Mouse (Mus musculus) neural tube, embryonic 13.5 days (tissue): ENCODE results near the gene Ndufab1. TPM values are rescaled to one million over a fixed set of nuclear protein-coding genes. Genes with fewer than 3 reads are reported as not detected.

Experiments
- ATAC-seq: fragments of 200-750 bp; cut with Nextera tagmentation; 2 replicates; pipeline ENCODE4 v1.8.0; 2017; ENCODE audit warnings: low read depth, mild to moderate bottlenecking, moderate TSS enrichment, moderate library complexity
- H3K27ac ChIP-seq: fragments of 300-500 bp; sonication (generic); replicated peaks from 2 replicates; pipeline ENCODE4 v1.5.1; 2015; ENCODE audit warnings: moderate library complexity, mild to moderate bottlenecking, inconsistent platforms
- H3K27me3 ChIP-seq: fragments of 300-500 bp; sonication (generic); 2 replicates; pipeline ENCODE4 v1.6.1; 2015; ENCODE audit warnings: mild to moderate bottlenecking, inconsistent platforms
- H3K36me3 ChIP-seq: fragments of 300-500 bp; sonication (generic); 2 replicates; pipeline ENCODE4 v1.6.1; 2015; ENCODE audit warnings: mild to moderate bottlenecking, inconsistent platforms
- H3K4me1 ChIP-seq: fragments of 300-500 bp; sonication (generic); replicated peaks from 2 replicates; pipeline ENCODE4 v1.6.1; 2015; ENCODE audit warnings: inconsistent platforms
- H3K4me2 ChIP-seq: fragments of 300-500 bp; sonication (generic); 2 replicates; pipeline ENCODE4 v1.6.1; 2015; ENCODE audit warnings: inconsistent platforms, mild to moderate bottlenecking, moderate library complexity
- H3K4me3 ChIP-seq: fragments of 300-500 bp; sonication (generic); 2 replicates; pipeline ENCODE4 v1.5.1; 2015; ENCODE audit warnings: mild to moderate bottlenecking, inconsistent platforms
- H3K9ac ChIP-seq: fragments of 300-500 bp; sonication (generic); 2 replicates; pipeline ENCODE4 v1.6.1; 2015; ENCODE audit warnings: moderate library complexity, mild to moderate bottlenecking, inconsistent platforms
- H3K9me3 ChIP-seq: fragments of 300-500 bp; sonication (generic); 2 replicates; pipeline ENCODE4 v1.6.1; 2016; ENCODE audit warnings: inconsistent platforms
- WGBS: fragments of 180-500 bp; shearing (Covaris S2); methylation state at CpG from one replicate; pipeline ENCODE4 v1.1.7; 2015; 5-methylcytosine and 5-hydroxymethylcytosine counted together
- polyA plus RNA-seq: library from polyadenylated mRNA; unstranded; fragments of >200 nt; fragmentation: Nextera tagmentation; extraction: Ambion mirVana; gene quantifications from 2 replicates; pipeline ENCODE4 v1.2.1, GENCODE M21; 2015

Ndufab1 gene
- 715 and 766 TPM in 2 replicates for polyA plus RNA-seq

DNA sequence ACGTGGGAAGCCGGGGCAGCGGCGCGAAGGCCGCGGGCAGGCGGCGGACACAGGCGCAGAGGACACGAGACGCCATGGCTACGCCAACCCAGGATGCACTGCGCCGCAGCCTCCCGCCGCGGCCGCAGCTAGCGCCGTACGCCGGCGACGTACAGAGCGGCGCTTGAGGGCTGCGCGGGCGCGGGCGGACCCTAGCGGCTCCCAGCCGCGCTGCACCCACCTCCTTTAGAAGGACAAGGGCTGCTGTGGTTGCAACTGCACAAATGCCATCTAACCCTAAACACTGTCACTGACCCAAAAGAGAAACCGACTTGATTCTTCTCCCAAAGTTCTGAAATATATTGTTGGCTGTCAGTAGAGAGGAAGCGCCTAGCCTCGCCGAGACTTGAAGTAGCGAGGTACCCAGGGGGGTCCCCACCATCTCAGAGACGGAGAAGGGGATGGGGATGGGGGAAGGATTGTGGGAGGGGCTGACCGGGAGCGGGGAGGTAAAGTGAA, at the start of gene Ndufab1:
TSS of gene Ndufab1 (minus strand) at position 140 of the 498 bp plus-strand sequence.
- Histone ChIP-seq H3K36me3 (peaks cover 17% of the 10 kb centered on the region), H3K9me3 (no peaks in the 10 kb centered on the region), H3K27ac (peak within 1 kb of the TSS; percentile 62), H3K4me3 (peak within 1 kb of the TSS; percentile 69), H3K27me3 (no peaks in the 10 kb centered on the region), H3K4me1 (peaks cover 18% of the 10 kb centered on the region), H3K9ac (peak within 1 kb of the TSS; percentile 90), H3K4me2 (peak within 1 kb of the TSS; percentile 79)
- WGBS = under 1% methylated on average over 43 of the region's 43 CpGs
- peak; percentile 99 for ATAC-seq

DNA sequence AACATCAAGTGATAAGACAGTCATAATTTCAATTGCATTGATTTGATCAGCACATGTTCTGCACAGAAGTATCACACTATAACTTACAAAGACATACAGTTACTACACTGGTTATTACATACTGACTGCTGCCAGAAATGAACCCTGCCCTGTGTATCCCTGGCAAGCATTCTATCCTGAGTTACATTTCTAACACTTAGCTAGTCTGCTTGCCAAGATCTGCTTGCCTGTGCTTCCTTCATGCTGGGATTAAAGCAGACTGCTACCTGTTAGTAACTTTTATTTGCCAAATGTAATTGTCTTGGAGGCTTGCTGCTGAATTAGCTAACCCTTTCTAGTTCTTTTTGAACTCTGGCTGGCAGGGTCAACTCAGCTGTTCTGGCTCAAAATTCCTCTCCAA, 39.3 kb upstream of the Ndufab1 start:
- Histone ChIP-seq H3K27me3 (no peaks in the 10 kb centered on the region), H3K9me3 (no peaks in the 10 kb centered on the region), H3K4me2 (no peak overlapping the region), H3K36me3 (peaks cover 93% of the 10 kb centered on the region), H3K4me3 (no peak overlapping the region), H3K4me1 (no peaks in the 10 kb centered on the region), H3K27ac (no peak overlapping the region), H3K9ac (no peak overlapping the region)
- no peak for ATAC-seq

DNA sequence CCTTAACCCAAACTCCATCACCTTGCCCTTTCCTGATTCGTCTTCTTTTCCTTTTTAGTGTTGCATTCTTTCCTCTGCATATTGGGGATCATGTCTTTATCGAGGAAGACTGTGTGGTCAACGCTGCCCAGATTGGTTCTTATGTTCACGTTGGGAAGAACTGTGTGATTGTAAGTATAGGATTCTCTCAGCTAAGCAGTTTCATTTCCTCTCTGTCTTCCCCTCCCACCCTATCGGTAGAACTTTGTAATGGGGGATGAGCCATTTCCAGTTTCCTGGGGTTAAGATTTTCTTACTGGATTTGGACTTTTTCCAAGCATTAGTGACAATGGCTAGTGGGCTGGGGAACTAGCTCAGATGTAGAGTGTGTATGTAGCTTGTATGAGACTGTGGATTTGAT, 36.5 kb upstream of the Ndufab1 start:
- peaks cover 83% of the 10 kb centered on the region for H3K36me3 ChIP-seq

DNA sequence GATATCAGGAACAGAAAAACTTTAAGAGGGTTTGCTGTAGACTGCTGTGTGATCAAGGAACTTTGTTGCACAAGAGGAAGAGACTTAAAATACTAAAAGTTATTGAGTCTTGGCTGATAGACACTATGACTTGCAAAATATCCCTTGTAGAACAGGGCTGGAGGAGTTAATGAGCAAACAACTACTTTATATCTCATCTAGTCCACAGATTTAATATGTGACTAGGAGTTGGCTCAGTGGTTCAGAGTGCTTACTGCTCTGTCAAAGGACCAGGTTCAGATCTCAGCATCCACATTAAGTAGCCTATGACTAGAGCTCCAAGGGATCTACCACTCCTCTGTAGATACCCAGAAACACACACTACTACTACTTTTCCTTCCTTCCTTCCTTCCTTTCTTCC, 35.4 kb upstream of the Ndufab1 start:
- no peak overlapping the region for H3K9ac ChIP-seq
- H3K27me3 ChIP-seq = no peaks in the 10 kb centered on the region
- no peak overlapping the region for H3K4me3 ChIP-seq
- no peaks in the 10 kb centered on the region for H3K9me3 ChIP-seq
- no peak overlapping the region for H3K4me2 ChIP-seq
- no peak overlapping the region for H3K27ac ChIP-seq
- peaks cover 15% of the 10 kb centered on the region for H3K4me1 ChIP-seq
- ATAC-seq = no peak
- peaks cover 73% of the 10 kb centered on the region for H3K36me3 ChIP-seq

More for the DNA sequence above, 36.5 kb upstream of the Ndufab1 start:
- no peak overlapping the region for H3K4me2 ChIP-seq
- peaks cover 10% of the 10 kb centered on the region for H3K4me1 ChIP-seq
- no peak overlapping the region for H3K4me3 ChIP-seq
- no peaks in the 10 kb centered on the region for H3K27me3 ChIP-seq
- no peaks in the 10 kb centered on the region for H3K9me3 ChIP-seq
- H3K27ac ChIP-seq = no peak overlapping the region
- no peak for ATAC-seq
- 92% methylated on average over 5 of the region's 5 CpGs for WGBS
- H3K9ac ChIP-seq = no peak overlapping the region

DNA sequence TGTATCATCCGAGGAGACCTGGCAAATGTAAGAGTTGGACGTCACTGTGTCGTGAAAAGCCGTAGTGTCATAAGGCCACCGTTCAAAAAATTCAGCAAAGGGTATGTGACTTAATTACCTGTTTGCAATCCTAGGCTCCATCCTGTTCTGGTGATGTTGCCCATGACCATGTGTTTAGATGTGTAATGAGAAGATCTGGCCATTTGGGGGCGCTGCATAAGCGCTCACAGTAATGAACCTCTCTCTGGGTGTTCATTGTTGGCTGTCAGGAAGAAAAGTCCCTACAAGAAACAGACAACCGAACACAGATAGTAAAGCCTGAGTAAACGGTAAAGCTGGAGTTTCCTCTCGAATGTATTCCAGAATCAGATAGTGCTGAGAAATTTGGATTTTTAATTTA, 33.4 kb upstream of the Ndufab1 start:
- no peak overlapping the region for H3K9ac ChIP-seq
- no peaks in the 10 kb centered on the region for H3K9me3 ChIP-seq
- H3K36me3 ChIP-seq = peaks cover 54% of the 10 kb centered on the region
- H3K4me3 ChIP-seq = no peak overlapping the region
- H3K4me2 ChIP-seq = no peak overlapping the region
- H3K27ac ChIP-seq = no peak overlapping the region
- no peaks in the 10 kb centered on the region for H3K27me3 ChIP-seq
- peaks cover 19% of the 10 kb centered on the region for H3K4me1 ChIP-seq
- WGBS = 73% methylated on average over 10 of the region's 10 CpGs
- ATAC-seq = no peak

DNA sequence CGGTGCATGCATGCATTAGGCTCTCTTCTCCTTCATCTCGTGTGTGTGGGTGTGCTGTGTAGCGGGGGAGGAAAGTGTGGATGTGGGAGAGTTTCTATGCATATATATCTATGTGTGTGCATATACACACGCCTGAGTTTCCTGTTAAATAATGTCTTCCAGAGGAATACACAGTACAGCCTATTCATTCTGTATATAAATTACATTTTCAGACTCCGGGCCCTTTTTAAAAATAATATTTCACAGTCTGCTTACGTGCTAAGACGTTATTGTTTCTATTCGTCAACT, 31.6 kb upstream of the Ndufab1 start:
- peak overlapping the region; percentile 70 for H3K27ac ChIP-seq
- 18% methylated on average over 8 of the region's 8 CpGs for WGBS
- peaks cover 19% of the 10 kb centered on the region for H3K4me1 ChIP-seq
- no peaks in the 10 kb centered on the region for H3K9me3 ChIP-seq
- peaks cover 38% of the 10 kb centered on the region for H3K36me3 ChIP-seq
- H3K4me2 ChIP-seq = peak overlapping the region; percentile 75
- peak overlapping the region; percentile 96 for H3K4me3 ChIP-seq
- no peaks in the 10 kb centered on the region for H3K27me3 ChIP-seq
- peak; percentile 44; the same call in 1 of the 2 replicates for ATAC-seq
- H3K9ac ChIP-seq = peak overlapping the region; percentile 90

DNA sequence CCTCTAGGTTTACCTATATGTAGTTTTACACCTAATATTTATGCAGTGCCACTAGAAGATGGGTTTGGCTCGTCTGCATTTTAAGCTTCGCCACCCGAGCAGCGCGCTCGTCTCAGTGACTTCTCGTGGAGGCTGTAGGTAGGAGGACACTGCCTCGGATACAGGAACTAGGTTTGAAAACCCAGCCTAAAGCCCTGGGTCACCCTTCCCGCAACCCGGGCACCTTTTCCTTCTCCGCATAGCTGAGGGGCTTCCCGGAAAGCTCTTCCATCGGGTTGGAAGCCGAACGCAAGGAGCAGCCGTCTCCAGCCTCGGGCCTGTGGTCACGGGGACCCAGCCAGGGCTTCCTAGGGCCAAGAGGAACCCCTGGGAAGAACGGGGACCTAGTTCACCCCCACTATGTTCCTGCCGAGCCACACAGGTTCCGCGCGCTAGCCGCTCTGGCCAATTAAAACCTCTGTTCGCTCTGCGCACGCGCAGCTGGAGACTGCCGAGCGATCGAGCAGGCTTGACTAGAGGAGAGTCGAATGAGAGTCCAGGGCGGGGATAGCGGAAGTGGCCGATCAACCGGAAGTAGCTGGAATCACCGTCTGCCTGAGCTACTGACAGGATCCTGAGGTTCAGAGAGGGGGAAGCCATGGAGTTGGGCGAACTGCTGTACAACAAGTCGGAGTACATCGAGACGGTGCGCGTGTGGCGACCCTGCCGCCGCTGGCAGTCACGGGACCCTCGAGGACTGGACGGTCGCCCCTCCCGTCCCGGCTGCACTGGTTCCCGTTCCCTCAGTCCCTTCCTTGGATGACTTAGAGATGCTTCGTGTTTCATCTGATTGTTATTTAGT, 31.0 kb upstream of the Ndufab1 start, which contains the start of the genes Palb2 and Dctn5:
TSS of gene Palb2 (minus strand) at position 489 of the 841 bp plus-strand sequence.
TSS of gene Dctn5 (plus strand) at position 545 of the 841 bp plus-strand sequence.
- peak within 1 kb of the TSS; percentile 96 for H3K4me3 ChIP-seq
- under 1% methylated on average over 54 of the region's 54 CpGs for WGBS
- peaks cover 19% of the 10 kb centered on the region for H3K4me1 ChIP-seq
- peak; percentile 97 for ATAC-seq
- H3K9ac ChIP-seq = peak within 1 kb of the TSS; percentile 90
- no peaks in the 10 kb centered on the region for H3K9me3 ChIP-seq
- H3K36me3 ChIP-seq = peaks cover 38% of the 10 kb centered on the region
- no peaks in the 10 kb centered on the region for H3K27me3 ChIP-seq
- H3K27ac ChIP-seq = peak within 1 kb of the TSS; percentile 70
- peak within 1 kb of the TSS; percentile 94 for H3K4me2 ChIP-seq

DNA sequence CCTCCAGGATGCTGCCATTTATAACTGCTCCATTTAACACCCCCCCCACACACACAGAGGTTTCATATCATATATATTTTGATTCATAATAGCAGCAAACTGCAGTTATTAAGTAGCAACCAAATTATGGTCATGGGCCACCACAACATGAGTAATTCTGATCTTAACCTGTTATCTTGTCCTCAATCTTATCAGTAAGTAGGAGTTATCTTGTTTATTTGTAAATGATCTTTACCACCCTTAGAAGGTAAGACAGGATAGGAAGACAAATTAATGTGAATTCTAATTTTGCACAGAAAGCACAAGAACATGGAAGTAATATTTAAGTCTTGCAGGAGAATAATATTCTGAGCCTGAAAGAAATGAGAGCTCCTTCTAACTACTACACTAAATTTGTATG, 30.1 kb upstream of the Ndufab1 start:
- Histone ChIP-seq H3K4me3 (peak overlapping the region; percentile 96), H3K9me3 (no peaks in the 10 kb centered on the region), H3K4me1 (peaks cover 19% of the 10 kb centered on the region), H3K36me3 (peaks cover 38% of the 10 kb centered on the region), H3K27ac (no peak overlapping the region), H3K4me2 (peak overlapping the region; percentile 94), H3K9ac (no peak overlapping the region; the same call in 1 of the 2 replicates), H3K27me3 (no peaks in the 10 kb centered on the region)
- no peak for ATAC-seq

DNA sequence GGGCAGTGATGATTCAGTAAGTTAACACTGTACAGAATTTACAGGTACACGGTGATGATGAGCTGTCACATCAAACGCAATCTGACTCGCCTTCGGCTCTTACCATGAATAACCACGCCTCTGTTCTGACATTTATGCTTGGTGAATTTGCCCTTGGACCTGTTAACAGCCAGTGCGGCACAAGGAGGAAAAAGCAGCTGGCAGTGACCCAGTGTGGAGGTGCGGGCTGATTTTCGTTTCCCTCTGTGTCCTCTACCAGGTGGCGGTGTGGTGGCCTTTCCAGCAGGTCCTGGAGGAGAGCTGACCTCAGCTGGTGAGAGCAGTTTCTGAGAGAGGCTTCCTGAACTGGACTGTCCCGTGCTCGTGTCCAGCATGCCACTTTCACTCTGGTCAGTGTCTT, 25.3 kb upstream of the Ndufab1 start:
- Histone ChIP-seq H3K4me3 (no peak overlapping the region), H3K4me1 (peaks cover 3% of the 10 kb centered on the region; the same call in 1 of the 2 replicates), H3K9me3 (no peaks in the 10 kb centered on the region), H3K36me3 (peaks cover 35% of the 10 kb centered on the region), H3K27ac (no peak overlapping the region), H3K27me3 (no peaks in the 10 kb centered on the region), H3K4me2 (no peak overlapping the region), H3K9ac (no peak overlapping the region)
- ATAC-seq = no peak
- WGBS = 93% methylated on average over 11 of the region's 11 CpGs

DNA sequence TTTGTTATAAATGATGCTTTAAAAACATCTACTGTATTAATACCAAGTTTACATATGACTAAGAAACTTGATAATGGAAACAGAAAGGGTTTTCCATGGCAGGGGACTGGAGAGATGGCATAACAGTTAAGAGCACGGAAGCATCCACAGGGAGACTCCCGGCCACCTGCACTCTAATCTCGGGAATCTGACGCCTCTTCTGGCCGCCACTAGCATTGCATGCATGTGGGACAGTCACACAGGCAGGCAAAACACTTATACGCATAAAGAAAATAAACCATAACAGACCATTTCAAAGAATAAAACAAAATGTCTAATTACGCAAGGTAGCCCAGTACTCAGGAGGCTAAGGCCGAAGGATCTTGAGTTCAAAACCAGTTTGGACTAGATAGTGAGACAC, 23.9 kb upstream of the Ndufab1 start:
- H3K4me2 ChIP-seq = no peak overlapping the region
- peaks cover 40% of the 10 kb centered on the region for H3K36me3 ChIP-seq
- H3K4me1 ChIP-seq = no peaks in the 10 kb centered on the region
- H3K27me3 ChIP-seq = no peaks in the 10 kb centered on the region
- WGBS = 80% methylated on average over 8 of the region's 8 CpGs
- H3K27ac ChIP-seq = no peak overlapping the region
- no peak overlapping the region for H3K9ac ChIP-seq
- H3K4me3 ChIP-seq = no peak overlapping the region
- no peak for ATAC-seq
- H3K9me3 ChIP-seq = no peaks in the 10 kb centered on the region

DNA sequence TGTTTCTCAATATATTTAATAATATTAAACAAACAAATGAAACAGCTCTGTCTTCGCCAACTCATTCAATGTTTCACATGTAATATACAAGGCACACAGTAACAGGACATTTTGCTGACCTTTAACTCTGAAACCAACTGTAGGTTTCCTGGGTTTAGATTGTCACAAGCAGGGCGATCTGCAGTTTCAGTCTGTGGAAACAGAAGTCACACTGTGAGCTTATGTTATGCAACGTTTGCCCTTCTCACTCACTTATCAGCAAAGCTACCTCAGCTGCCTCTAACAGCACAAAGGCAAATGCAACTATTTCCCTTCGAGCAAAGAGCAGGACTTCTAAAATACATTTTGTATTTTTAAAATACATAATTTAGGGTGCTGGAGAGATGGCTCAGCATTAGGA, 21.8 kb upstream of the Ndufab1 start:
- no peak for ATAC-seq

DNA sequence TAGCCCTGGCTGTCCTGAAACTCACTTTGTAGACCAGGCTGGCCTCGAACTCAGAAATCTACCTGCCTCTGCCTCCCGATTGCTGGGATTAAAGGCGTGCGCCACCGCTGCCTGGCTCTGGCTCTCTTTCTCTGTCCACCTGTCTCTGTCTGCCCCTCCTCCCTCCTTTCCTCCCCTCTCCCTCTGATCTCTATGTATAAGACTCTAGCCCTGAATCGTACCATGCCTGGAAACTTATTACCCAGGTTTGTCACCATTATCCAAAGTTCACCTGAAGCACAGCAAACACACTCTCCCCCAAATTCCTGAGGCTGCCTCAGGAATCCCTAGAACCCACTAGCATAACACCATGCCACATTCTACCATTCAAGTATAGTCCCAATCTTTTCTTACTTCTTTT, 6.5 kb upstream of the Ndufab1 start:
- Histone ChIP-seq H3K27ac (no peak overlapping the region), H3K4me2 (no peak overlapping the region), H3K9ac (no peak overlapping the region), H3K27me3 (no peaks in the 10 kb centered on the region), H3K36me3 (peaks cover 18% of the 10 kb centered on the region; the same call in 1 of the 2 replicates), H3K4me1 (no peaks in the 10 kb centered on the region), H3K9me3 (no peaks in the 10 kb centered on the region), H3K4me3 (no peak overlapping the region)
- WGBS = 96% methylated on average over 6 of the region's 6 CpGs
- no peak for ATAC-seq

More for the DNA sequence above, 21.8 kb upstream of the Ndufab1 start:
- no peak overlapping the region for H3K4me2 ChIP-seq
- 91% methylated on average over 4 of the region's 4 CpGs for WGBS
- peaks cover 47% of the 10 kb centered on the region for H3K36me3 ChIP-seq
- no peaks in the 10 kb centered on the region for H3K27me3 ChIP-seq
- no peak overlapping the region for H3K4me3 ChIP-seq
- no peak overlapping the region for H3K27ac ChIP-seq
- no peaks in the 10 kb centered on the region for H3K9me3 ChIP-seq
- no peaks in the 10 kb centered on the region for H3K4me1 ChIP-seq
- no peak overlapping the region for H3K9ac ChIP-seq
